Mouse (Mus musculus): ENCODE data around the gene Nkx2-9. TPM values are rescaled to one million over a fixed set of nuclear protein-coding genes. Genes with fewer than 3 reads are reported as not detected.
A peak's percentile ranks its signal among the peaks of the same experiment; 100 is the strongest.

Gene Nkx2-9
- polyA plus RNA-seq, 1 experiment from 2014 or later: 0.17 TPM

- DNase-seq: no peak
- 2% methylated on average over 10 of the region's 10 CpGs for WGBS
- Histone ChIP-seq H3K4me1 (ENCODE audit: control insufficient read depth, insufficient read depth, low read length) (peaks cover 5% of the 10 kb centered on the region), H3K27ac (replicated peaks; ENCODE audit: low read depth, low read length) (no peak overlapping the region), H3K4me2 (ENCODE audit: low read length) (peak overlapping the region; percentile 48), H3K4me3 (replicated peaks; ENCODE audit: low read depth, low read length) (no peak overlapping the region; the same call in 1 of the 2 replicates), H3K27me3 (ENCODE audit: control insufficient read depth, insufficient read depth, low read length) (peaks cover 94% of the 10 kb centered on the region), H3K9ac (replicated peaks; ENCODE audit: low read length) (no peak overlapping the region), H3K9me3 (ENCODE audit: control insufficient read depth, low read length) (no peaks in the 10 kb centered on the region), H3K36me3 (ENCODE audit: control insufficient read depth, insufficient read depth, low read length) (no peaks in the 10 kb centered on the region)
- no peak for ATAC-seq (ENCODE audit: low FRiP score, low TSS enrichment)
Measured at GRCm38 (mm10) chr12:56612349-56612735, 742 bp downstream of the Nkx2-9 start.

DNA sequence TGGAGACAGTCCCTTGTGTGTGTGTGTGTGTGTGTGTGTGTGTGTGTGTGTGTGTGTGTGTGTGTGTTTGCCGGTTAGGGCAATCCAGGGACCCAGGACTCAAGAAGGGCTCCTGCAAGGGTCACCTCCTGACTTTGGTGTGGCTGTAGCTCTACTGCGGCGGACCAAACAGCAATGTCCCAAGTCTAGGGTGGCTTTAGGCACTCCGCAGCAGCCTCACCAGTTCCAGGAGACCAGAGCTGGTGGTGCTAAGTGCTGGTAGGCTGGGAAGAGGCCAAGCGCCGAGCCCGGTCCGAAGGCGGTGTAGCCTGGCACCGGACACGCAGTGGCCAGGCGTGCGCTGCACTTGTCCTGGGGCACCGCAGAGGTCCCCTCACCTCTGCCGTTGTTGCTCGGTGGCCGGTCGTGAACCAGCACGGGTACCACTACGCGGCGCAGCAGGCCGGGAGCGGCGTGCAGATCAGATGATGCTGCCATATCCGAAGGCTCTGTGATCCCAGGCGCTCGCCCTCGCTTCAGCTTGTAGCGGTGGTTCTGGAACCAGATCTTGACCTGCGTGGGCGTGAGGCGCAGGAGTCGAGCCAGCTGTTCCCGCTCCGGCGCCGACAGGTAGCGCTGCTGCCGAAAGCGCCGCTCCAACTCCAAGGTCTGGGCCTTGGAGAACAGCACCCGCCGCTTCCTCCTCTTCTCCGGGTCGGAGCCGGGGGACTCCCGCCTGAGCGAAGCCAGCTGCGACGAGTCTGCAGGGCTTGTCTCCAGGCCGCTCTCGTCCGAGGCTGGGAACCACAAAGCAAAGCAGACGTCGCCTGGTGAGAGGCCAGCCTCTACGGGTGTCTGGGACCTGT is 1.4 kb downstream of the Nkx2-9 start:
- H3K4me1 ChIP-seq (ENCODE audit: control insufficient read depth, insufficient read depth, low read length): peaks cover 5% of the 10 kb centered on the region
- WGBS: under 1% methylated on average over 57 of the region's 57 CpGs

DNA sequence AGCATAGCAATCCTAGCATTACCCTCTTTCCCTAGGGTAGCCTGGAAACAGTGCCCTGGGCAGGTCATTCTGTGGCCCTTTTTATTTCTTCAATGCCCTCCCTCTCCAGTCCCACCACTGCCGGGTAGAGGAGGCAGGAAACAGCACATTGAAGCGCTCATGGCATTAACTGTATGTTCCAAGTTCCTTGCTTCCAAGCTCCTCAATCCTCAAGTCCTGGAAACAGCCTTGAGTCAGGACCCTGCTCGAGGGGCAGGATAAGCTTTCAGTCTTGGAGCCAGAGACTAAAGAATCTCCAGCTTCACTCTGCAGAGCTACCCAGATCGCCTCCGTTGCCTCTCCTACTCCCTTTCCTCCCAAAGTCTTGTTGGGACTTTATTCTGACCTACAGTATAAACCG is 2.2 kb downstream of the Nkx2-9 start:
- Histone ChIP-seq H3K9ac (replicated peaks; ENCODE audit: low read length) (no peak overlapping the region), H3K27me3 (ENCODE audit: control insufficient read depth, insufficient read depth, low read length) (peaks cover 99% of the 10 kb centered on the region), H3K27ac (replicated peaks; ENCODE audit: low read depth, low read length) (no peak overlapping the region), H3K4me3 (replicated peaks; ENCODE audit: low read depth, low read length) (no peak overlapping the region), H3K4me1 (ENCODE audit: control insufficient read depth, insufficient read depth, low read length) (peaks cover 5% of the 10 kb centered on the region), H3K4me2 (ENCODE audit: low read length) (no peak overlapping the region), H3K9me3 (ENCODE audit: control insufficient read depth, low read length) (no peaks in the 10 kb centered on the region), H3K36me3 (ENCODE audit: control insufficient read depth, insufficient read depth, low read length) (no peaks in the 10 kb centered on the region)
- DNase-seq (no peak), ATAC-seq (ENCODE audit: low FRiP score, low TSS enrichment) (no peak)
- whole genome bisulfite sequencing: 5% methylated on average over 6 of the region's 6 CpGs

More for the DNA sequence above, 1.4 kb downstream of the Nkx2-9 start:
- H3K27ac ChIP-seq (replicated peaks; ENCODE audit: low read depth, low read length): no peak overlapping the region
- H3K4me2 ChIP-seq (ENCODE audit: low read length): peak overlapping the region; percentile 48
- H3K9me3 ChIP-seq (ENCODE audit: control insufficient read depth, low read length): no peaks in the 10 kb centered on the region
- peaks cover 99% of the 10 kb centered on the region for H3K27me3 ChIP-seq (ENCODE audit: control insufficient read depth, insufficient read depth, low read length)
- peak overlapping the region; percentile 27 for H3K4me3 ChIP-seq (replicated peaks; ENCODE audit: low read depth, low read length)
- no peaks in the 10 kb centered on the region for H3K36me3 ChIP-seq (ENCODE audit: control insufficient read depth, insufficient read depth, low read length)
- no peak overlapping the region for H3K9ac ChIP-seq (replicated peaks; ENCODE audit: low read length)
- DNase-seq (peak; percentile 61), ATAC-seq (ENCODE audit: low FRiP score, low TSS enrichment) (peak; percentile 22; the same call in 1 of the 2 replicates)

GRCm38 (mm10) chr12:56591722-56592121 is 21.4 kb downstream of the Nkx2-9 start:
- Histone ChIP-seq H3K27me3 (ENCODE audit: control insufficient read depth, insufficient read depth, low read length) (peaks cover 4% of the 10 kb centered on the region; the same call in 1 of the 2 replicates), H3K4me1 (ENCODE audit: control insufficient read depth, insufficient read depth, low read length) (no peaks in the 10 kb centered on the region), H3K4me2 (ENCODE audit: low read length) (no peak overlapping the region), H3K4me3 (replicated peaks; ENCODE audit: low read depth, low read length) (no peak overlapping the region), H3K9ac (replicated peaks; ENCODE audit: low read length) (no peak overlapping the region), H3K27ac (replicated peaks; ENCODE audit: low read depth, low read length) (no peak overlapping the region), H3K36me3 (ENCODE audit: control insufficient read depth, insufficient read depth, low read length) (no peaks in the 10 kb centered on the region), H3K9me3 (ENCODE audit: control insufficient read depth, low read length) (no peaks in the 10 kb centered on the region)
- DNase-seq (no peak), ATAC-seq (ENCODE audit: low FRiP score, low TSS enrichment) (no peak)
- 15% methylated on average over 4 of the region's 4 CpGs for WGBS

GRCm38 (mm10) chr12:56587830-56588229 is 25.3 kb downstream of the Nkx2-9 start:
- no peaks in the 10 kb centered on the region for H3K9me3 ChIP-seq (ENCODE audit: control insufficient read depth, low read length)
- ATAC-seq (ENCODE audit: low FRiP score, low TSS enrichment) (no peak), DNase-seq (peak; percentile 83)
- peaks cover 4% of the 10 kb centered on the region; the same call in 1 of the 2 replicates for H3K27me3 ChIP-seq (ENCODE audit: control insufficient read depth, insufficient read depth, low read length)
- H3K36me3 ChIP-seq (ENCODE audit: control insufficient read depth, insufficient read depth, low read length): no peaks in the 10 kb centered on the region
- H3K4me3 ChIP-seq (replicated peaks; ENCODE audit: low read depth, low read length): no peak overlapping the region
- H3K27ac ChIP-seq (replicated peaks; ENCODE audit: low read depth, low read length): no peak overlapping the region
- no peak overlapping the region for H3K4me2 ChIP-seq (ENCODE audit: low read length)
- WGBS: 29% methylated on average over 6 of the region's 6 CpGs
- H3K4me1 ChIP-seq (ENCODE audit: control insufficient read depth, insufficient read depth, low read length): no peaks in the 10 kb centered on the region
- H3K9ac ChIP-seq (replicated peaks; ENCODE audit: low read length): no peak overlapping the region

Other genes with a start within 250 kb of the Nkx2-9 start
- gene Nkx2-1, start 76.4 kb downstream of the Nkx2-9 start, polyA plus RNA-seq (2014; fragmentation: Nextera tagmentation; extraction: Ambion mirVana): 0.24 TPM in 1 of 2 replicates, not detected in the other
- not detected in 2 replicates for gene Pax9, start 78.5 kb upstream of the Nkx2-9 start, polyA plus RNA-seq (2014; fragmentation: Nextera tagmentation; extraction: Ambion mirVana)